Mouse (Mus musculus): ENCODE data around the gene Perp. TPM values are rescaled to one million over a fixed set of nuclear protein-coding genes. Genes with fewer than 3 reads are reported as not detected.

The Perp gene
- polyA plus RNA-seq, 1 experiment from 2014 or later: 15.0 TPM

DNA sequence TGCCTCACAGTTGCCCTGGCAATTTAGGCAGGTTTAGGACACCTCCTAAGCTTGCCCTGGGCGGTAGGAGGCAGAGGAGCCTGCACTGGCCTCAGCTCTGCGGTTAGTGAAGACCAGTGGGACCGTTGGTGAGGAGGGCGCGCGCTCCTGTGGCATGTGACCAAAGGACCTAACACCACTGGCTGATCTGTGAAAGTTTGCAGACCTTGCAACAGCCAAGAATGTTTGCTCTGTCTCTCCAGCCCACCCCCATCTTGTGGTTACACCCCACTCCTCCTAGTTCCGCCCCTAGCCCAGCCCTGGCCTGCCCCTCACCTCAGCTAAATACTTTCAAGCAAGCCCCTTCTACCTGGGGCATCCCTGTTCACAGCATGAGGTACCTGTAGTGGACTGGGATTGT lies 13.0 kb upstream of the Perp start:
- H3K4me2 ChIP-seq: peak overlapping the region; percentile 38
- H3K9ac ChIP-seq: no peak overlapping the region
- 45% methylated on average over 7 of the region's 7 CpGs for WGBS
- 0 out of 2 replicates have a peak overlapping the region, but pooled peaks have one; percentile 10 for H3K27ac ChIP-seq (ENCODE audit: low read depth)
- H3K27me3 ChIP-seq (ENCODE audit: insufficient read depth, low read length): no peaks in the 10 kb centered on the region
- no peaks in the 10 kb centered on the region for H3K4me1 ChIP-seq (ENCODE audit: insufficient read depth)
- DNase-seq: peak; percentile 17
- H3K4me3 ChIP-seq (ENCODE audit: low read depth, low read length): no peak overlapping the region
- no peak for TF ChIP-seq CTCF (IDR thresholded peaks at IDR 0.05; ENCODE audit: low read depth)
- no peaks in the 10 kb centered on the region for H3K36me3 ChIP-seq (ENCODE audit: insufficient read depth)
- H3K9me3 ChIP-seq (ENCODE audit: low read depth, low read length): no peaks in the 10 kb centered on the region
- ATAC-seq (ENCODE audit: insufficient read depth): peak; percentile 75; the same call in 1 of the 2 replicates

DNA sequence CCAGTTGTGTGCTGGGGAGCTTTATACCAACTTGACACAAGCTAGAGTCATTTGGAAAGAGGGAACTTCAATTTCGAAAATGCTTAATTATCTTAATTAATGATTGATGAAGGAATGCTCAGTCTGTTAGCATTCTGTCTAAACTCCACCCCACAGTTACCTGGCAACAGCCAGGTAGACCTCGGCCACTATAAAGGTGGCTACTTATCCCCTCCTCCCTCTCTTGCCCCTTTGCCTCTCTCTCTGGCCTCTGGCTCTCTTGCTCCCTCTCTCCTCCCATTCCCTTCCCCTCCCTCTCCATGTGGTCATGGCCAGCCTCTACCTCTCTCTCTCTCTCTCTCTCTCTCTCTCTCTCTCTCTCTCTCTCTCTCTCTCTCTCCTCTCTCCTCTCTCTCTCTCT lies 10.4 kb upstream of the Perp start:
- H3K4me2 ChIP-seq: no peak overlapping the region
- no peak overlapping the region for H3K9ac ChIP-seq
- H3K27ac ChIP-seq (ENCODE audit: low read depth): no peak overlapping the region
- TF ChIP-seq CTCF (IDR thresholded peaks at IDR 0.05; ENCODE audit: low read depth): no peak
- no peak for ATAC-seq (ENCODE audit: insufficient read depth)
- no peak overlapping the region for H3K4me3 ChIP-seq (ENCODE audit: low read depth, low read length)
- 34% methylated on average over 2 of the region's 2 CpGs for WGBS
- no peaks in the 10 kb centered on the region for H3K4me1 ChIP-seq (ENCODE audit: insufficient read depth)
- no peaks in the 10 kb centered on the region for H3K27me3 ChIP-seq (ENCODE audit: insufficient read depth, low read length)
- no peaks in the 10 kb centered on the region for H3K36me3 ChIP-seq (ENCODE audit: insufficient read depth)
- H3K9me3 ChIP-seq (ENCODE audit: low read depth, low read length): no peaks in the 10 kb centered on the region
- DNase-seq: no peak

DNA sequence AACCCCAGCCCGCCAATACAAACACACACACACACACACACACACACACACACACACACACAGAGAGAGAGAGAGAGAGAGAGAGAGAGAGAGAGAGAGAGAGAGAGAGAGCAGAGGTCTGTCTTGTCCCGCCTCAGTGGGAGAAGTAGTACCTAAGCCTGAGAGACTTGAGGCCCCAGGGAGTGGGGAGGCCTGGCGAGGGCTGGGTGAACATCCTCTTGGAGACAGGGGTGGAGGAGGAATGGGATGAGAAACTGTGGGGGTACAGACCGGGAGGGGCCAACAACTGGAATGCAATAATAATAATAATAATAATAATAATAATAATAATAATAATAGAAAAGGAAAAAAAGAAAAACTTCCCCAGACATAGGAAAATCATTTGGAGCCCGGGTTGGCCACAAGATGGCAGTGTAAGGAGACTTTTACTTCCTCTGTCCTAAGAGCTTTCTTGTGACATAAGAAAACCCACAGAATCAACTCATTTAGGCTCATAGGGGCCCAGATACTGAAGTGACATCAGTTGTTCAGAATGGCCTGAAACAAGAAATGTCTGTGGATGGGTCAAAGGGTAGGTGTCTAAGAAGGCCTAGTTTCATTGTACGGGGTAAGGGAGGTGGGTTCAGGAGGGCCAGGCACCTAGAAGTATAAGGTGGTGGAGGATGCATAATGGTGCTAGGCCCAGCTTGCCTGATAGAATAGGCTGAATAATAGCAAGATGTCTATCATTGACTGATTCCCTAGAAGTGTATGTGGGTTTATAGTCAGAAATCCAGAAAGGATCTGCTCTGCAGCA lies 8.9 kb upstream of the Perp start:
- ATAC-seq (ENCODE audit: insufficient read depth) (peak; percentile 13; the same call in 1 of the 2 replicates), DNase-seq (peak; percentile 78)
- Histone ChIP-seq H3K36me3 (ENCODE audit: insufficient read depth) (no peaks in the 10 kb centered on the region), H3K4me2 (no peak overlapping the region), H3K27me3 (ENCODE audit: insufficient read depth, low read length) (no peaks in the 10 kb centered on the region), H3K9me3 (ENCODE audit: low read depth, low read length) (no peaks in the 10 kb centered on the region), H3K4me1 (ENCODE audit: insufficient read depth) (no peaks in the 10 kb centered on the region), H3K4me3 (ENCODE audit: low read depth, low read length) (no peak overlapping the region), H3K9ac (no peak overlapping the region), H3K27ac (ENCODE audit: low read depth) (no peak overlapping the region)
- TF ChIP-seq CTCF (IDR thresholded peaks at IDR 0.05; ENCODE audit: low read depth): peak; percentile 54
- 52% methylated on average over 6 of the region's 6 CpGs for WGBS

DNA sequence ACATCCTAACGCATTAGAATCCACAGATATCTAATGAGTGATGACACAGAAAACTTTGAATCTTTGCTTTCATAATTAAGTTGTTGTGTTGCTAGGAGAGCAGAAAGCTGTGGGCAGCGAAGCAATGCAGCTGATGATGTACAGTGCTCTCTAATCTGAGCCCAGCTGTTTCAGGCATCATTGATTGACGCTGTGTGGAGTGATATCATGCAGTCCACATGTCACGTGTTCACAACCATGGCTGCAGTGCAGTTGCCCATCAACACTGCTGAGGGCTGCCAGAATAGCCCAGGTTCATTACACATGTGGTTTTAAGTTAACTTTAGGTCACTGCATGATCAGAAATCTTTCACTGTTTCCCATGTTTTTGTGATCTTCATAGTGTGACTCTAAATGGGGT lies 5.3 kb upstream of the Perp start:
- peak; percentile 54; the same call in 1 of the 2 replicates for ATAC-seq (ENCODE audit: insufficient read depth)
- Histone ChIP-seq H3K4me1 (ENCODE audit: insufficient read depth) (no peaks in the 10 kb centered on the region), H3K27me3 (ENCODE audit: insufficient read depth, low read length) (peaks cover 6% of the 10 kb centered on the region), H3K9me3 (ENCODE audit: low read depth, low read length) (no peaks in the 10 kb centered on the region), H3K4me2 (no peak overlapping the region), H3K27ac (ENCODE audit: low read depth) (no peak overlapping the region), H3K9ac (no peak overlapping the region), H3K36me3 (ENCODE audit: insufficient read depth) (no peaks in the 10 kb centered on the region), H3K4me3 (ENCODE audit: low read depth, low read length) (no peak overlapping the region)
- no peak for TF ChIP-seq CTCF (IDR thresholded peaks at IDR 0.05; ENCODE audit: low read depth)
- DNase-seq: peak; percentile 50
- 49% methylated on average over 4 of the region's 4 CpGs for WGBS

DNA sequence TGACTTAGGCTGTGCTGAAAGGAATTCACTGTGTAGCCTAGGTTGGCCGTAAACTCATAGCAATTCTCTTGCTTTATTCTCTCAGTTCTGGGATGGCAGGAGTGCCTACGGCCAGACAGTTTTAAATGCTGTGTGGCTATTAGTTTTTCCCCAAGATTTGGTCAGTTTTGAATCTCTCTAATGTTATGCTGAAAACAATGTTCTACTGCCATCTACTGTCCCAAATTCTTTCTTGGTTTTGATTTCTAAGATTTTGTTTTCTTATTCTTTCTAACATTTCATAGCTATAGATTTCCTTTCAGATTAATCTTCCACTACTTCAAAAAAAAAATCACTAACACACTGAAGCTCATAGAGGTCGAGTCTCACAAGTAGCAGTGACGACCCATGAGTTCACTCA lies 4.1 kb upstream of the Perp start:
- WGBS: 54% methylated on average over 4 of the region's 4 CpGs
- TF ChIP-seq CTCF (IDR thresholded peaks at IDR 0.05; ENCODE audit: low read depth): peak; percentile 40
- Histone ChIP-seq H3K4me1 (ENCODE audit: insufficient read depth) (no peaks in the 10 kb centered on the region), H3K36me3 (ENCODE audit: insufficient read depth) (no peaks in the 10 kb centered on the region), H3K27me3 (ENCODE audit: insufficient read depth, low read length) (peaks cover 18% of the 10 kb centered on the region), H3K27ac (ENCODE audit: low read depth) (no peak overlapping the region), H3K4me2 (no peak overlapping the region), H3K9ac (no peak overlapping the region), H3K9me3 (ENCODE audit: low read depth, low read length) (no peaks in the 10 kb centered on the region), H3K4me3 (ENCODE audit: low read depth, low read length) (no peak overlapping the region)
- no peak for ATAC-seq (ENCODE audit: insufficient read depth)
- DNase-seq: peak; percentile 63

DNA sequence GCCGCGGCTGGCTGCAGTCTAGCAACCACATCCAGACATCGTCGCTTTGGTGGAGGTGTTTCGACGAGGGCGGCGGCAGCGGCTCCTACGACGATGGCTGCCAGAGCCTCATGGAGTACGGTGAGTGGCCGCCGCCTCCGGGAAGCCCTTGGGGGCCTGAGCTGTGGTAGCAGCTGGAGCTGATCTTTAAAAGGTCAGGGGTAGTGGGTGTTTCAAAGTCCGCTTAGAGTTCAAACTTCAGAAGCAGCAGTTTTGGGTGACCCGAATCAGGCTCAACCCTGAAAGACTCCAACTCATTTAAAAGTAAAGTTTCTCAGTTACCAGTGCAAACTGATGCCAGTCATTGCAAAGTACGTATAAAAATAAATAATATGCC lies 455 bp downstream of the Perp start:
- H3K4me2 ChIP-seq: peak overlapping the region; percentile 82
- H3K36me3 ChIP-seq (ENCODE audit: insufficient read depth): no peaks in the 10 kb centered on the region
- no peaks in the 10 kb centered on the region for H3K9me3 ChIP-seq (ENCODE audit: low read depth, low read length)
- WGBS: 4% methylated on average over 18 of the region's 18 CpGs
- H3K4me1 ChIP-seq (ENCODE audit: insufficient read depth): no peaks in the 10 kb centered on the region
- no peak for TF ChIP-seq CTCF (IDR thresholded peaks at IDR 0.05; ENCODE audit: low read depth)
- ATAC-seq (ENCODE audit: insufficient read depth): no peak
- peaks cover 31% of the 10 kb centered on the region for H3K27me3 ChIP-seq (ENCODE audit: insufficient read depth, low read length)
- peak overlapping the region; percentile 54; the same call in 1 of the 2 replicates for H3K27ac ChIP-seq (ENCODE audit: low read depth)
- peak overlapping the region; percentile 62 for H3K9ac ChIP-seq
- DNase-seq: no peak
- H3K4me3 ChIP-seq (ENCODE audit: low read depth, low read length): peak overlapping the region; percentile 49

DNA sequence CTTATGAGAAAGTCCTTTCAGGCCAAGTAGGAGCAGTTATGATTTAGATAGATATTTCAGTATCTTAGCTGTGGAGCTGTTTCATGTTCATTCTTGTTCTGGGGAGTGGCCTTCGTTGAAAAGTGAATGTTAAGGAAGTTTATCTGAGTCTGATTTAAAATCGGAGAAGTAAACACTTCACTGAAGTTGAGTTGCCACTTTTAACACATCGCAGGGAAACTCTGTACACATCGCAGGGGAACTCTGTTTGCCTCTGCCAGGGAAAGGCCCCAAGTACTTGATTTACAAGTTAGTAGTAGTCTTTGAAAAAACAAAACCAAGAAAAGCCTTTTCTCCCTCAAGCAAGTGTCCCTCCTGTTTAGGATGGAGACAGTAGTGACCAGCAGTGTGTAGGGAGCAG lies 891 bp downstream of the Perp start:
- Histone ChIP-seq H3K9me3 (ENCODE audit: low read depth, low read length) (no peaks in the 10 kb centered on the region), H3K36me3 (ENCODE audit: insufficient read depth) (no peaks in the 10 kb centered on the region), H3K4me1 (ENCODE audit: insufficient read depth) (no peaks in the 10 kb centered on the region), H3K9ac (no peak overlapping the region), H3K4me3 (ENCODE audit: low read depth, low read length) (peak overlapping the region; percentile 49), H3K4me2 (peak overlapping the region; percentile 82), H3K27me3 (ENCODE audit: insufficient read depth, low read length) (peaks cover 31% of the 10 kb centered on the region), H3K27ac (ENCODE audit: low read depth) (no peak overlapping the region)
- WGBS: 41% methylated on average over 4 of the region's 4 CpGs
- no peak for TF ChIP-seq CTCF (IDR thresholded peaks at IDR 0.05; ENCODE audit: low read depth)
- peak; percentile 37 for DNase-seq
- no peak for ATAC-seq (ENCODE audit: insufficient read depth)
